Mouse (Mus musculus): Measurements from ENCODE around the gene Plxnb1.

DNA sequence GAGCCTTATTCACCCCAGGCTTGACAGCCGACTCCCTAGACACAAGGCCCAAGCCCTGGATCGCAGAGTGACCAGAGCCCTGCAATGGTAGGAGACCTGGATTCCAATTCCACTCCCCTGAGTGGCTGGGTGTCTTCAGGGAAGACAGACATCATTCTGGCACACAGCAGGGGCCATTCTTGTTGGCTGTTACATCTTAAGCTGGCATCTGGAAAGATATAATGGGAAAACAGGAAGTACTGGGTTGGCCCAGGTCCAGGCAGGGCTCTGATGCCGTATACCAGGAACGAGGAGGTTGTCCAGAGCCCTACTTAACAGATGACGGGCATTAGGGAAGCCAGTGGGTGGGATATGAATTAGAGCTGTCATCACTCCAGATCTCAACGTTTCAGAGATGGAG, 28.1 kb downstream of the Plxnb1 start:
- no peak for TF ChIP-seq POLR2A (IDR thresholded peaks at IDR 0.05; ENCODE audit: extremely low read depth, insufficient read depth, low read length)
- TF ChIP-seq CTCF (IDR thresholded peaks at IDR 0.05; ENCODE audit: extremely low read depth, insufficient read depth, low read length): no peak

Data from cortical plate, adult 2 months (tissue).